Mouse (Mus musculus) stomach, postnatal 0 days (tissue): Measurements from ENCODE around the gene Babam2.

Source experiments
- CTCF ChIP-seq: IDR thresholded peaks from 2 replicates; pipeline ENCODE4 v1.5.1; 2016; ENCODE audit warnings: antibody characterized with exemption, low read depth, mild to moderate bottlenecking, moderate library complexity
- EP300 ChIP-seq: optimal IDR thresholded peaks from 2 replicates; pipeline ENCODE3; 2016; ENCODE audit warnings: antibody characterized with exemption

- TF ChIP-seq CTCF, result no peak
- TF ChIP-seq EP300, result no peak
These were observed 414.9 kb downstream of the Babam2 start for GRCm38 (mm10) chr5:32112206-32112916.
